Mouse (Mus musculus) heart, postnatal 14 days (tissue): ENCODE data around the gene Kcnh3. TPM values are rescaled to one million over a fixed set of nuclear protein-coding genes. Genes with fewer than 3 reads are reported as not detected.

Source experiments
- DNase-seq, 2 experiments: peaks; one replicate each; pipeline ENCODE4 v3.0.0; 2021 to 2022
- intact Hi-C: fragments of 180-260 bp; cut with DNase I; formaldehyde crosslinking; loops from one replicate; pipeline ENCODE4 v1.15.1; 2025
- long read RNA-seq, 2 experiments: library from polyadenylated mRNA; stranded (forward); transcript quantifications; one replicate each; pipeline ENCODE4 v2.0.0; 2021
- total RNA-seq, 2 experiments: library from RNA; stranded (reverse); gene quantifications; 2 replicates each; pipeline ENCODE4 v1.2.3; 2021

Gene Kcnh3
- under 1 TPM; 0.36 to 0.68 TPM for total RNA-seq
- long read RNA-seq, experiment 1, partial matches to known transcripts = 0 of 1 reads
- long read RNA-seq, experiment 1, other reads (novel, unspliced or antisense) = 1 of 1 reads
- long read RNA-seq, experiment 2 = 0 reads

GRCm38 (mm10) chr15:99224208-99224911 is at the start of gene Kcnh3:
Kcnh3 (plus strand) TSS chr15:99224861.
- peak; percentile 55 to 67 for DNase-seq
- intact Hi-C loops = no loop called here

- intact Hi-C loops = no loop called here
- no peak for DNase-seq
Measured at GRCm38 (mm10) chr15:99179639-99180038, 45.0 kb upstream of the Kcnh3 start.

GRCm38 (mm10) chr15:99184217-99184914 is 40.3 kb upstream of the Kcnh3 start:
- DNase-seq = no peak
- intact Hi-C loops = no loop called here

DNA sequence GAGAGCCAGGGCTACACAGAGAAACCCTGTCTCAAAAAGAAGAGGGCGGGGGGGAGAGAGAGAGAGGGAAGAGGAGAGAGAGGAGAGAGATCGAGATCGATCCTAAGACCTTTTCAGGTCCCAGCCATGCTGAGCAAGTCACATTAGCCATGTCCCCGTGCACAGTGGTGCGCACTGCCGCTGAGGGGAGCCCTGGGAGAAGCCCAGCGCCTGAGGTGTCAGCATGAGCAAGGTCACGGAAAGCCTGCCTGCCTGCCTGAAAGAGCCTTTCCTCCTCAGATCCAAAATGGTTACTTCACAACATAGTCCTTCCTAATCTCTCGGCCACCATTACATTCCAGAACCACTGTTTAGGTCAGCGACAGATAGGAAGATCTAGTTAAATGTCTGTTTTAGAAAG is 30.3 kb upstream of the Kcnh3 start:
- intact Hi-C loops = no loop called here
- no peak for DNase-seq

DNA sequence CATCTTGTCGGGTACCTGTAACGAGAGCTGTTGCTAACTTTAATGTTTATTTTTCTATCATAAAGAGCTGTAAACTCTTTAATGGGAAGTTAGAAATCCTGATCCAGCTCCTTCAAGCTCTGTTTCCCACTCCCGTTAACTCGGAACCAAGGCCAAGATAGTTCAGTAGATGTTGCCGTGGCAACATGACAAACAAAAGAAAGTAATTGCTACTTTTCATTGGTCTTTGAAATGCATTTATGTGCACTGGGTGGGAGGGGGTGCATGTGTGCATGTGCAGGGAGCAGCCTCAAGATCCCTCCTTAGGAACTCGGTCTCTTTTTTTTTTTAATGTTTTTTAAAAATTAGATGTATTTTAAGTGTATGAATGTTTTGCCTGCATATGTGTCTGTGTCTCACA is 29.6 kb upstream of the Kcnh3 start:
- intact Hi-C loops = loop anchor here (5.0 kb wide), 2 partner anchors 113 to 143 kb away; no protein-coding TSS in a partner anchor
- DNase-seq = no peak

DNA sequence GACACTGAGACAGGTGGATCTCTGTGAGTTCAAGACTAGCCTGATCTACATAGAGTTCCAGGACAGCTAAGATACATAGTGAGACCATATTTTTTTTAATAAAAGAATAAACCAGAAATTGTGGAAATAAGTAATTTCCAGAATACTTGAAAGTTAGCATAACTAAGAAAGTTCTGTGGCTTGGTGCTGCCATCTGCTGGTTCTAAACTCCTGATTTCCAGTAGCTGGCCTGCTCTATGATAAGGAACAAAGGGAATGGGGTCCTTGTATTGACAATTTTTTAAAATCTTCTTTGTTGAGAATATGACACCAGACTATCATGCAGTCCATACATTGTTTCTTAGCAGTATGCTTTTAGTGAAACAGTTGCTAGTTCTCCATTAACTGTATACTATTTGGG is 25.9 kb upstream of the Kcnh3 start:
- intact Hi-C loops = loop anchor here (5.0 kb wide), 2 partner anchors 116 to 146 kb away; no protein-coding TSS in a partner anchor
- peak; percentile 24 to 62 for DNase-seq

GRCm38 (mm10) chr15:99205959-99206358 is 18.7 kb upstream of the Kcnh3 start:
- no peak for DNase-seq
- intact Hi-C loops = no loop called here

GRCm38 (mm10) chr15:99213183-99213582 is 11.5 kb upstream of the Kcnh3 start:
- intact Hi-C loops = no loop called here
- DNase-seq = no peak

DNA sequence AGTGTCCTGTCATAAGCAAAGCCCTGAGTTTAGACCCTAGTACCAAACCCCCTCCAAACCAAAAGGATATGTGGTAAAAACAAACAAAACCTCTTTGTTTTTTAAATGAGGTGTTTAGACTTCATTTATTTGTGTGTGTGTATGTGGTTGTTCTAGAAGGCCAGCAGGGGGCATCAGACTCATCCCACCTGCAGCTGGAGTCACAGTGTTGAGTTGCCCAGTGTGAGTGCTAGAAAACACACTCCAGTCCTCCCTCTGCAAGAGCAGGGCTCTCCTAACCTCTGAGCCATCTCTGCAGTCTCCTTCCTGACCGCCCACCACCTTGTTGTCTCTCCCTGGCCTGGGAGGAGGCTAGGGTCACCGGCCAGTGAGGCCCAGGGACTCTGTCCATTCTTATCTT is 9.7 kb upstream of the Kcnh3 start:
- no peak for DNase-seq
- intact Hi-C loops = loop anchor here (2.0 kb wide), 1 partner anchor 50 kb away; no protein-coding TSS in a partner anchor

DNA sequence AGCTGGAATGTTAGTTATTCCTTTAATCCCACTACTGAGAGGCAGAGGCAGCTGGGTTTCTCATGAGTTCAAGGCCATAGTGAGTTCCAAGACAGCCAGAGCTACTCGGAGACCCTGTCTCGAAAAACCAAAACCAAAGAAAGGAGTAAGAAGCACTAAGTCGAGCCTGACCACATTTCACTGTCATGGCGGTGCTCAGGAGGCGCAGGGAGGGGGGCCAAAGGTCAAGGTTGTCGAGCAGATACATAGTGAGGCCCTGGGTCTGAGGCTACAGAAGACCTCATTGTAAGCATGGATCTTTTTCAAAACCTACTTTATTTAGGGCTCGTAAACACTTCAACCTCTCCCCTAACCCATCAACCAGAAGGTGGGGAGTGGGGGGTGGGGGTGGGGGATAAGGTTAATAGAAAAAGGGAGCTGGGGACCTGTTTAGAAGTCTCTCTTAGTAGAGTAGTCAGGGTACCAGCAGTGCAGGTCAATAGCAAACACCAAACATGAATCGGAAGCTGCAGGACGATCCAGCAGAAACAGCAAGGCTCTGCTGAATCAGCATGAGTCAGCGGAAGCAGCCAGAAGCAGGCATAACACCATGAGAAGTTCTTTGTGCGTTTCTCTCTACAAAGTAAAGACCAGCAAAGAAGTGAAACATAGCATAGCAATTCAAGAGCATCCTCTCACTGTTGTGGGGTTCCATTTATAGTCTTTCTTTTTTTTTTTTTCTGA is 8.8 kb upstream of the Kcnh3 start:
- intact Hi-C loops = loop anchor here (2.0 kb wide), 1 partner anchor 49 kb away; no protein-coding TSS in a partner anchor

DNA sequence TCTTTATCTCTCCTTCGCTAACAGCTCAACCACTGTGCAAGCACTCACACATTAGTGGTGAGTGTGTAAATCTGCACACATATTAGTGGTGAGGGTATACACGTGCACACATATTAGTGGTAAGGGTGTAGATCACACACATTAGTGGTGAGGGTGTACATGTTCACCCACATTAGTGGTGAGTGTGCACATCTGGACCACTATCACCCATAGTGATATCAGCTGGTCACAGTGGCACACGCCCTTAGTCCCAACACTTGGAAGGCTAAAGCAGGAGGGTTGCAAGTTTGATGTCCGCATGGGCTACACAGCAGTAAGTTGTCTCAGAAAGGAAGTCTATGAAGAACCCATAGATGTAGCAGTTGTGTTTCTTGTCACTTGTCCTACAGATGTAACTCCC is 7.0 kb upstream of the Kcnh3 start:
- no peak for DNase-seq
- intact Hi-C loops = no loop called here

More for the DNA sequence above, 8.8 kb upstream of the Kcnh3 start:
- DNase-seq = no peak

- DNase-seq = no peak
- intact Hi-C loops = no loop called here
Measured at GRCm38 (mm10) chr15:99221315-99221952, 3.2 kb upstream of the Kcnh3 start.

- intact Hi-C loops = no loop called here
Measured at GRCm38 (mm10) chr15:99222794-99223584, 1.7 kb upstream of the Kcnh3 start.

DNA sequence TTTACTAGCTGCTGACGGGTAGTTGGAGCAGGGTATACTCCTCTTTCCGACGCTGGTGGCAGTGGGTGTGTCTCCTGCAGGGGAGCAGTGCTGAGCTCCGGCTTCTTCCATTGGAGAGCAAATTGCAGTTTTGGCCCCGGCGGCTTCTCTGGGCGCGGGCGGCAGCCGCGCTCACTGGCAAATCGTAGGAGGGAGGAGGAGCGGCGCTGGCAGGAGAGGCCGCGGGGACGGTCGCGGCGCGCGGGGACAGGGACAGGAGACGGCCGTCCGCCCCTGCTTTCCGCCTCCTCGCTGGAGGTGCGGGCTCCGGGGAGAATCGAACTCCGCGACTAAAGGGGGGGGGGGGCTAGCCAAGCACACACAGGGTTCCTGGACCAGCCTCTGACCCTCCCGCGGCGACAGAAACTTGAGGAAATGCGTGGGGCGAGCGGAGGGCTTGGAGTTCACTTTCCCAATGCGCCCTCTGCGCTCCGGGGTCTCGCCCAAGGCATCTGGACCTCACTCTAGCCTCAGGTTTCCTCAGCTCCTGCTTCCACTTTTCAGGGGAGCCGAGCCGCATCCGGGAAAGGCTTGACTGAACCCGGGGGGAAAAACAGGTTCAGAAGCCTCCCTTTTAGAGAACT is 965 bp upstream of the Kcnh3 start:
- intact Hi-C loops = no loop called here
- DNase-seq = peak; percentile 54

More at GRCm38 (mm10) chr15:99222794-99223584, 1.7 kb upstream of the Kcnh3 start:
- DNase-seq = no peak

DNA sequence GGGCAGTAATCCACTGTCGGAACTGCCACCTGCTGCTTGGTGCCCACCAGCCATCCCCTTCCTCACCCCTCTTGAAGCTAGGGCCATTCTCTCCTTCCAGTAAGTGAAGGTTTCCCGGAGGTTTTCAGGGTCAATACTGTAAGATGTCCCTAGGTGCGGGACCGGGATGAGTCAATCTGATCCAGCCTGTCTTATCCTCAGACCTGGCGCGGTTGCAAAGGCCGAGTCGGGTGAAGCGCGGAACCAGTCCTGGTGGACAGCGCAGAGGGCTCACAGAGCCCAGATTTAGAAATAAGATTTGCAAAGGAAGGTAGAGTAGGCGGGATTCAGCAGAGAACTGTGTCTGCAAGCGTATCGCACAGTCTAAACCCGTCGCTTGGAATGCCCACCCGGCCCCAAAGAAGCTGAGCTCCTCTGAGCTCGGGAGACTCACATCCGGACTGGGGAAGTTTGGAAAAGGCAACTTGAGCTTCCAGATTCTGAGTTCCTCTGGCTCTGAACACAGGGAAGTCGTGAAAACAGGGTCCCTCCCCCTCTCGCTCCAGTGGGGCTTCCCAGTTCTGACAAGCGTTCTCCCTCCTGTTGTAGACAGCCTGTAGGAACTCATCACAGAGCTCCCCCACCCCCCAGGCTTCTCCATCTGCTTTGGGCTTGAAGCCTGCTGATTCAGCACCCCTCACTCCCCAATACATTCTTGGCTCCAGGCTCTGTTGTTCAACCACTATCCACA is 585 bp downstream of the Kcnh3 start:
- intact Hi-C loops = no loop called here
- DNase-seq = peak in 1 of 2 experiments; percentile 29

DNA sequence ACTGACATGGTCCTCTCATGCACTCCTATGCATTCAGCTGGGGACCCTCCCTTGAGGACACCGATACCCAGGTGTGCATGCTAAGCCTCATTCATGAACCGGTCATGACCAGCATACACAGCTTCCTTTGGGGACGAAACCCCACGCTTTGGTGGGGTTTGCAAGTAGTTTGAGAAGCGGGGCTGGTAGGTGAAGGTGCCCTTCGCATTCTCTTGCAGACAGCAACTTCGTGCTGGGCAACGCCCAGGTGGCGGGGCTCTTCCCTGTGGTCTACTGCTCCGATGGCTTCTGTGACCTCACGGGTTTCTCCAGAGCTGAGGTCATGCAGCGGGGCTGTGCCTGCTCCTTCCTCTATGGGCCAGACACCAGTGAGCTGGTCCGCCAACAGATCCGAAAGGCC is 1.4 kb downstream of the Kcnh3 start:
- DNase-seq = no peak
- intact Hi-C loops = no loop called here

GRCm38 (mm10) chr15:99231998-99232397 is 7.3 kb downstream of the Kcnh3 start:
- DNase-seq = no peak
- intact Hi-C loops = no loop called here

DNA sequence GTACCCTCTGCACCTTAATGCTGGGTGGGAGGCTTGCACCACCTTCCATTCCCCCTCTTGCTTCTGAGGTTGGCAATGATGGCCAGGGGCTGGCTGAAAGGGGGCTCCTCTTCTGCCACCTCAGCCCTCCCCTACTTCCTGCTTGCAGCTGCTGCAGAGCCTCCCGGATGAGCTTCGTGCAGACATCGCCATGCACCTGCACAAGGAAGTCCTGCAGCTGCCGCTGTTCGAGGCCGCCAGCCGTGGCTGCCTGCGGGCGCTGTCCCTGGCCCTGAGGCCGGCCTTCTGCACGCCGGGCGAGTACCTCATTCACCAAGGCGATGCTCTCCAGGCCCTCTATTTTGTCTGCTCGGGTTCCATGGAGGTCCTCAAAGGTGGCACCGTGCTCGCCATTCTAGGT is 9.1 kb downstream of the Kcnh3 start:
- intact Hi-C loops = no loop called here
- DNase-seq = no peak
